Mouse (Mus musculus): Measurements from ENCODE around the gene Dnajc3.

DNA sequence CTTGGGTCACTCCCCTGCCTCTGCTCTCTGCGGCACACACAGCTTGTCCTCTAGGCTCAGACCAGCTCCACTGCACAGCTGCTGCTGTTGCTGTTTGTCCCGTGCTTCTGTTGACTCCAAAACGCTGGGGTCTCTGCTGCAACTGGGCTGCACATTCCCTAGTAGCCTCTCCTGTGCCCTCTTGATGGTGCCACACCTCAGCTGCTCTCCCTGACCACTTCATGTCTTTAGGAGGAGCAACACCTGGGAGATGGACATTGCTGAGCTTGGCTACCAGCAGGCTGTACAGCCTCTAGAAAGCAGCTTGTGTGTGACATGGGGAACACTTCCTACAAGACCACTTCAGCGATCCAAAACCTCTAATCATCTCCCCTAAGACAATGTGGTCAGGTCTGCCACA lies 46.4 kb downstream of the Dnajc3 start:
- TF ChIP-seq ZNF384 (IDR thresholded peaks at IDR 0.05; ENCODE audit: low read depth, low read length) (no peak), MAFK (IDR thresholded peaks at IDR 0.05; ENCODE audit: insufficient read depth, low read depth, low read length) (no peak), CHD2 (IDR thresholded peaks at IDR 0.05; ENCODE audit: low read depth, low read length) (no peak), ZC3H11A (IDR thresholded peaks at IDR 0.05; ENCODE audit: borderline replicate concordance, low read depth, low read length) (no peak), HCFC1 (IDR thresholded peaks at IDR 0.05; ENCODE audit: borderline replicate concordance, insufficient read depth, low read length) (no peak)
